In genomic region chr13:107831221-107831681, GRCm38 (mm10) we compare ENCODE assay signal across 8 mouse cellular contexts.
DNase-seq lines count a peak whose midpoint lies in the region; ATAC-seq and TF ChIP-seq lines count a peak whose summit lies in the region.

No protein-coding gene starts in this region.

- H3K9me3 ChIP-seq in hindbrain, embryonic 10.5 days = no peaks in the 10 kb centered on the region
- H3K9me3 ChIP-seq in lung, embryonic 15.5 days = no peaks in the 10 kb centered on the region

- TF ChIP-seq CTCF in olfactory bulb, adult 2 months (IDR thresholded peaks at IDR 0.05; ENCODE audit: insufficient read depth, low read depth, low read length) = no peak

- peak overlapping the region; percentile 46 for H3K4me2 ChIP-seq in lung, embryonic 15.5 days

- no peak overlapping the region for H3K9ac ChIP-seq in lung, embryonic 15.5 days

- DNase-seq in MEL-GATA-1-ER (ENCODE audit: extremely low read depth, low read depth) = peak; percentile 92
- peak; percentile 77 for DNase-seq in cerebellum, adult 9-11 months
- DNase-seq in frontal cortex, adult 2 months (ENCODE audit: extremely low spot score in 1 of 2, low spot score in 1 of 2) = peak; percentile 85 to 93
- peak; percentile 92 for DNase-seq in hindbrain, embryonic 10.5 days (ENCODE audit: low spot score)
- peak; percentile 80 for DNase-seq in layer of hippocampus, adult 9-10 months (ENCODE audit: low spot score)
- DNase-seq in thymus, adult 18-20 months = peak; percentile 79 to 86

- WGBS in hindbrain, embryonic 10.5 days = 3% methylated on average over 17 of the region's 17 CpGs
- 1% methylated on average over 17 of the region's 17 CpGs for WGBS in lung, embryonic 15.5 days
- WGBS in olfactory bulb, adult 2 months = 1% methylated on average over 17 of the region's 17 CpGs

- H3K27ac ChIP-seq in hindbrain, embryonic 10.5 days = no peak overlapping the region; the same call in 1 of the 2 replicates
- H3K27ac ChIP-seq in lung, embryonic 15.5 days = peak overlapping the region; percentile 39; the same call in 1 of the 2 replicates
- no peak overlapping the region for H3K27ac ChIP-seq in olfactory bulb, adult 2 months (ENCODE audit: insufficient read depth, low read depth, low read length)

- H3K27me3 ChIP-seq in hindbrain, embryonic 10.5 days (ENCODE audit: insufficient read depth, poor library complexity, severe bottlenecking) = no peaks in the 10 kb centered on the region
- H3K27me3 ChIP-seq in lung, embryonic 15.5 days = no peaks in the 10 kb centered on the region

- no peaks in the 10 kb centered on the region for H3K36me3 ChIP-seq in hindbrain, embryonic 10.5 days
- no peaks in the 10 kb centered on the region for H3K36me3 ChIP-seq in lung, embryonic 15.5 days

- H3K4me1 ChIP-seq in hindbrain, embryonic 10.5 days (replicated peaks) = peaks cover 68% of the 10 kb centered on the region
- peaks cover 37% of the 10 kb centered on the region for H3K4me1 ChIP-seq in lung, embryonic 15.5 days
- peaks cover 12% of the 10 kb centered on the region for H3K4me1 ChIP-seq in olfactory bulb, adult 2 months (ENCODE audit: control insufficient read depth, insufficient read depth, low read length)

- peak overlapping the region; percentile 28 for H3K4me3 ChIP-seq in hindbrain, embryonic 10.5 days
- peak overlapping the region; percentile 30 for H3K4me3 ChIP-seq in lung, embryonic 15.5 days
- H3K4me3 ChIP-seq in olfactory bulb, adult 2 months (ENCODE audit: insufficient read depth, low read depth, low read length) = peak overlapping the region; percentile 21; the same call in 1 of the 2 replicates

- peak; percentile 100 for ATAC-seq in lung, embryonic 15.5 days (ENCODE audit: borderline replicate concordance, extremely low read depth, low FRiP score, low TSS enrichment)

- no peak for TF ChIP-seq POLR2A in olfactory bulb, adult 2 months (IDR thresholded peaks at IDR 0.05; ENCODE audit: insufficient read depth, low read depth, low read length)
